8 mouse cellular contexts compared by ENCODE assay signal in genomic region chr13:44353899-44354298, GRCm38 (mm10).
DNase-seq lines count a peak whose midpoint lies in the region; ATAC-seq and TF ChIP-seq lines count a peak whose summit lies in the region.

No protein-coding gene starts in this region.

- H3K4me1 ChIP-seq in lung, embryonic 16.5 days (replicated peaks; ENCODE audit: control insufficient read depth, insufficient read depth, low read length), result peaks cover 7% of the 10 kb centered on the region
- H3K4me1 ChIP-seq in lung, adult 2 months (ENCODE audit: control insufficient read depth, insufficient read depth, low read length), result no peaks in the 10 kb centered on the region
- peaks cover 15% of the 10 kb centered on the region for H3K4me1 ChIP-seq in forebrain, embryonic 12.5 days
- H3K4me1 ChIP-seq in kidney, embryonic 16.5 days (ENCODE audit: insufficient read depth, low read length), result peaks cover 30% of the 10 kb centered on the region

- H3K9ac ChIP-seq in lung, embryonic 16.5 days (ENCODE audit: low read length), result no peak overlapping the region
- H3K9ac ChIP-seq in forebrain, embryonic 12.5 days, result no peak overlapping the region
- peak overlapping the region; percentile 23 for H3K9ac ChIP-seq in kidney, embryonic 16.5 days (replicated peaks; ENCODE audit: low read length)

- no peak overlapping the region for H3K27ac ChIP-seq in lung, embryonic 16.5 days (ENCODE audit: low read length)
- no peak overlapping the region for H3K27ac ChIP-seq in forebrain, embryonic 12.5 days
- H3K27ac ChIP-seq in kidney, embryonic 16.5 days (ENCODE audit: low read length), result peak overlapping the region; percentile 49

- no peak overlapping the region for H3K4me3 ChIP-seq in lung, embryonic 16.5 days (ENCODE audit: low read length)
- H3K4me3 ChIP-seq in lung, adult 2 months (replicated peaks; ENCODE audit: extremely low read depth, low read depth, low read length), result no peak overlapping the region
- no peak overlapping the region for H3K4me3 ChIP-seq in forebrain, embryonic 12.5 days (replicated peaks)
- H3K4me3 ChIP-seq in kidney, embryonic 16.5 days (ENCODE audit: low read length), result no peak overlapping the region

- H3K4me2 ChIP-seq in lung, embryonic 16.5 days (ENCODE audit: low read depth, low read length), result peak overlapping the region; percentile 3; the same call in 1 of the 2 replicates
- peak overlapping the region; percentile 13 for H3K4me2 ChIP-seq in forebrain, embryonic 12.5 days
- H3K4me2 ChIP-seq in kidney, embryonic 16.5 days (replicated peaks; ENCODE audit: low read depth, low read length), result peak overlapping the region; percentile 24; the same call in 1 of the 2 replicates

- no peak for DNase-seq in lung, adult 2 months
- DNase-seq in splenic B cell, adult 2 months (ENCODE audit: low read depth, low spot score), result peak; percentile 25
- no peak for DNase-seq in adrenal gland, postnatal 14 days
- no peak for DNase-seq in adrenal gland, adult 2 months

- 41% methylated on average over 9 of the region's 9 CpGs for WGBS in lung, embryonic 16.5 days
- 30% methylated on average over 9 of the region's 9 CpGs for WGBS in lung, adult 2 months
- 28% methylated on average over 9 of the region's 9 CpGs for WGBS in forebrain, embryonic 12.5 days
- WGBS in kidney, embryonic 16.5 days, result 9% methylated on average over 9 of the region's 9 CpGs

- no peak for TF ChIP-seq CTCF in lung, adult 2 months (IDR thresholded peaks at IDR 0.05; ENCODE audit: insufficient read depth, low read length)

- no peak for ATAC-seq in lung, embryonic 16.5 days (ENCODE audit: low read depth)
- ATAC-seq in forebrain, embryonic 12.5 days (ENCODE audit: low FRiP score), result no peak
- peak; percentile 73; the same call in 1 of the 2 replicates for ATAC-seq in kidney, embryonic 16.5 days (ENCODE audit: low FRiP score, low TSS enrichment)
- ATAC-seq in inflammation-experienced regulatory T-cells, adult 6 months, result no peak

- TF ChIP-seq POLR2A in lung, adult 2 months (IDR thresholded peaks at IDR 0.05; ENCODE audit: borderline replicate concordance, extremely low read depth, low read depth, low read length), result no peak

- H3K36me3 ChIP-seq in lung, embryonic 16.5 days (ENCODE audit: control insufficient read depth, insufficient read depth, low read length), result no peaks in the 10 kb centered on the region
- no peaks in the 10 kb centered on the region for H3K36me3 ChIP-seq in forebrain, embryonic 12.5 days (replicated peaks)
- 0 out of 2 replicates have a peak, but pooled peaks cover 3% of the 10 kb centered on the region for H3K36me3 ChIP-seq in kidney, embryonic 16.5 days (ENCODE audit: insufficient read depth, low read length)
- no peaks in the 10 kb centered on the region for H3K36me3 ChIP-seq in splenic B cell, adult 2 months (ENCODE audit: control insufficient read depth, insufficient read depth, low read length, poor library complexity, severe bottlenecking)

- H3K27me3 ChIP-seq in lung, embryonic 16.5 days (ENCODE audit: control insufficient read depth, insufficient read depth, low read depth, low read length), result no peaks in the 10 kb centered on the region
- 0 out of 2 replicates have a peak, but pooled peaks cover 9% of the 10 kb centered on the region for H3K27me3 ChIP-seq in forebrain, embryonic 12.5 days
- H3K27me3 ChIP-seq in kidney, embryonic 16.5 days (ENCODE audit: insufficient read depth, low read length), result no peaks in the 10 kb centered on the region
- no peaks in the 10 kb centered on the region for H3K27me3 ChIP-seq in splenic B cell, adult 2 months (ENCODE audit: control insufficient read depth, insufficient read depth, low read length, poor library complexity, severe bottlenecking)

- no peaks in the 10 kb centered on the region for H3K9me3 ChIP-seq in lung, embryonic 16.5 days (ENCODE audit: control insufficient read depth, low read length)
- no peaks in the 10 kb centered on the region for H3K9me3 ChIP-seq in forebrain, embryonic 12.5 days
- H3K9me3 ChIP-seq in kidney, embryonic 16.5 days (ENCODE audit: low read length), result peaks cover 8% of the 10 kb centered on the region
